Mouse (Mus musculus): ENCODE measurements around the gene Rpa1. TPM values are rescaled to one million over a fixed set of nuclear protein-coding genes. Genes with fewer than 3 reads are reported as not detected.

The Rpa1 gene
- polyA plus RNA-seq, 1 experiment from 2014 or later: 34.4 TPM

GRCm38 (mm10) chr11:75294862-75295261, 53.3 kb downstream of the Rpa1 start:
- peaks cover 7% of the 10 kb centered on the region; the same call in 1 of the 2 replicates for H3K36me3 ChIP-seq (ENCODE audit: control insufficient read depth, insufficient read depth)
- H3K4me3 ChIP-seq (ENCODE audit: low read depth, low read length): no peak overlapping the region
- no peak for TF ChIP-seq CTCF (IDR thresholded peaks at IDR 0.05; ENCODE audit: low read depth)
- no peak overlapping the region for H3K9ac ChIP-seq (ENCODE audit: low read depth, low read length)
- H3K9me3 ChIP-seq (ENCODE audit: control insufficient read depth): no peaks in the 10 kb centered on the region
- no peak for ATAC-seq
- H3K4me2 ChIP-seq (replicated peaks; ENCODE audit: low read depth): no peak overlapping the region
- no peaks in the 10 kb centered on the region for H3K4me1 ChIP-seq (replicated peaks; ENCODE audit: control insufficient read depth, insufficient read depth, low read length)
- 25% methylated on average over 9 of the region's 9 CpGs for WGBS
- peaks cover 20% of the 10 kb centered on the region; the same call in 1 of the 2 replicates for H3K27me3 ChIP-seq (replicated peaks; ENCODE audit: control insufficient read depth, insufficient read depth, low read length)
- H3K27ac ChIP-seq (ENCODE audit: low read depth, low read length): no peak overlapping the region

DNA sequence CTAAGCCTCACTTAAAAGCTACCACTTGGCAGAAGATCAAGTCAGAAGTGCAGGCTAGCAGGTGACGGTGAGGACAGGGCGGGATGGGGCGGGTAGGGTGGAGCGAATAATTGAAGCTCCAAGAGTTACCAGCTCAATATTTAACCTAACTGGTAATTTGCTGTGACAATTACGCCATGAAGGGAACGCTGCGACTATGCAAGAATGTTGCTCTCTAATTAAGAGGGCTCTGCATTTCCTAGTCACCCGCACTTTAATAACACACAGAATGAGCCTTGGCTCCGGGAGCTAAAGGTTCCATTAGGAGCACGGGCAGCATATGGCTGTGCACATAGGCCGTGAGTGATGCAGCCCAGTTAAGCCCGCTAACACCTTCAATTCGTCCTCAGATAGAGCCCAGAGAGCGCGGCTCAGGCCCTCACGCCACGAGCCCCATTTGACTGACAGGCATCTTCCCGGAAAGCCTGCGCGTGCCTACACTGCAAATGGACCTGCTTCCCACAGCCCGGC, 54.2 kb downstream of the Rpa1 start:
- Histone ChIP-seq H3K36me3 (ENCODE audit: control insufficient read depth, insufficient read depth) (no peaks in the 10 kb centered on the region), H3K4me1 (replicated peaks; ENCODE audit: control insufficient read depth, insufficient read depth, low read length) (no peaks in the 10 kb centered on the region), H3K27ac (ENCODE audit: low read depth, low read length) (no peak overlapping the region), H3K4me3 (ENCODE audit: low read depth, low read length) (peak overlapping the region; percentile 11; the same call in 1 of the 2 replicates), H3K27me3 (replicated peaks; ENCODE audit: control insufficient read depth, insufficient read depth, low read length) (peaks cover 20% of the 10 kb centered on the region; the same call in 1 of the 2 replicates), H3K4me2 (replicated peaks; ENCODE audit: low read depth) (peak overlapping the region; percentile 32; the same call in 1 of the 2 replicates), H3K9me3 (ENCODE audit: control insufficient read depth) (no peaks in the 10 kb centered on the region), H3K9ac (ENCODE audit: low read depth, low read length) (no peak overlapping the region)
- 30% methylated on average over 21 of the region's 21 CpGs for WGBS
- TF ChIP-seq CTCF (IDR thresholded peaks at IDR 0.05; ENCODE audit: low read depth): no peak
- no peak for ATAC-seq

DNA sequence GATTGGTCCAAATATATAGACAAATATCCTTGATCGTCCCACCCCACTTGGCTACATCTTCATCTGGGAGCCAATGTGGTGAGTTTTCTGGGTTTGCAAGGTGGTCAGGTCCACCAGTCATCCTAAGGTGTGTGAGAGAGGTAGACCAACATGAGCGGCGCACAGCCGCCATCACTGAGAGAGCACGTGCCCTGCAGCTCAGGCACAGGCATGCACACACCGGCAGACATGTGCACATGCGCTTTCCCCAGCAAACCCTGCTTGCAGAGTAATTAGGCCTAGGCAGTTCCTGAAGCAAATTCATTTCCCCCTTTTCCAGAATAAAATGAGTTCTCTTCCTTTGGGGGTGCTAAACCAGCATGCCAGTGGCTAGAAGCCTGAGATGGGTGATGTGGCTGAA, 55.8 kb downstream of the Rpa1 start:
- no peak overlapping the region for H3K4me3 ChIP-seq (ENCODE audit: low read depth, low read length)
- no peaks in the 10 kb centered on the region for H3K9me3 ChIP-seq (ENCODE audit: control insufficient read depth)
- H3K9ac ChIP-seq (ENCODE audit: low read depth, low read length): no peak overlapping the region
- H3K4me1 ChIP-seq (replicated peaks; ENCODE audit: control insufficient read depth, insufficient read depth, low read length): no peaks in the 10 kb centered on the region
- peaks cover 20% of the 10 kb centered on the region; the same call in 1 of the 2 replicates for H3K27me3 ChIP-seq (replicated peaks; ENCODE audit: control insufficient read depth, insufficient read depth, low read length)
- no peaks in the 10 kb centered on the region for H3K36me3 ChIP-seq (ENCODE audit: control insufficient read depth, insufficient read depth)
- no peak overlapping the region for H3K27ac ChIP-seq (ENCODE audit: low read depth, low read length)
- no peak for ATAC-seq
- no peak for TF ChIP-seq CTCF (IDR thresholded peaks at IDR 0.05; ENCODE audit: low read depth)
- 94% methylated on average over 7 of the region's 7 CpGs for WGBS
- no peak overlapping the region for H3K4me2 ChIP-seq (replicated peaks; ENCODE audit: low read depth)

DNA sequence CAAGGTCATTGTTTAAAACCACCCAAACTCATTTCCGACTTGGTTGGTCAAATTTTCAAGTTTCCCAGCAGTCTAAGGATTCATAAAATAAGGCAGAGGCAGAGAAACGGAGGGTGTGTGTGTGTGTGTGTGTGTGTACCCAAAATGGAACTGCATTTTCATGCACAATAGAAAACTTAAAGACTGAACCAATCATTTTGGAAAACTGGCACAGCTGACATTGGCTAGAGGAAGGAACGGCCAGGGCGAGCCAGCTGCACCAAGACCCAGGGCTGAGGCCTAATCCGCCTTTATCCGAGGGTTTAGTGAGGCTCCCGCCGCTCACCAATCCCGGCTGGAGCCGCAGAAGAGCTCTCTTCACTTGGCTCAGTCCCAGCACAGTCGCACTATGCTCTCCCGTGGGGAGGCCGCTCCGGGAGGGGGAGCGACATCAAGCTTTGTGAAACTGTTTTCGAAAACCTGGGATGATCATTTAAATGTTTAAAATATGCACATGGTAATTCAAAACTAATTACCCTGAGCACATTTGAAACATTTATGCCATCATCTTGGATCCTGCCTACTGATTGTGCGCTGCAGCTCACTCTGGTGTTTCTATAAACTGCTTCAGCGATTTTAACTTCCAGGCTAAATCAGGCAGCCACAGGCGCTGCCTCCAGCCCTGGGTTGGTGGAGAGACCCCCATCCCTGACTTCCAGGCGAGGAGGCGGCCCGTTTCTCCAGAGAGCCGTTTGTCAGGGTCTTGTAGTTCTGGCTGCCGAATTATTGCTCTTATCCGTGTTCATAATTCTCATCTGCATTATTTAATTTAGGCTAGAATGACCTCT, 56.5 kb downstream of the Rpa1 start:
- peaks cover 20% of the 10 kb centered on the region; the same call in 1 of the 2 replicates for H3K27me3 ChIP-seq (replicated peaks; ENCODE audit: control insufficient read depth, insufficient read depth, low read length)
- H3K36me3 ChIP-seq (ENCODE audit: control insufficient read depth, insufficient read depth): no peaks in the 10 kb centered on the region
- H3K4me2 ChIP-seq (replicated peaks; ENCODE audit: low read depth): no peak overlapping the region
- no peak overlapping the region for H3K27ac ChIP-seq (ENCODE audit: low read depth, low read length)
- no peak overlapping the region for H3K4me3 ChIP-seq (ENCODE audit: low read depth, low read length)
- 57% methylated on average over 25 of the region's 25 CpGs for WGBS
- no peaks in the 10 kb centered on the region for H3K4me1 ChIP-seq (replicated peaks; ENCODE audit: control insufficient read depth, insufficient read depth, low read length)
- no peak overlapping the region; the same call in 1 of the 2 replicates for H3K9ac ChIP-seq (ENCODE audit: low read depth, low read length)
- TF ChIP-seq CTCF (IDR thresholded peaks at IDR 0.05; ENCODE audit: low read depth): no peak
- H3K9me3 ChIP-seq (ENCODE audit: control insufficient read depth): no peaks in the 10 kb centered on the region
- no peak for ATAC-seq

GRCm38 (mm10) chr11:75290566-75291271, 57.4 kb downstream of the Rpa1 start:
- 0 out of 2 replicates have a peak, but pooled peaks have one; percentile 6 for ATAC-seq
- no peak overlapping the region for H3K4me2 ChIP-seq (replicated peaks; ENCODE audit: low read depth)
- H3K27me3 ChIP-seq (replicated peaks; ENCODE audit: control insufficient read depth, insufficient read depth, low read length): peaks cover 16% of the 10 kb centered on the region; the same call in 1 of the 2 replicates
- H3K9ac ChIP-seq (ENCODE audit: low read depth, low read length): no peak overlapping the region
- WGBS: 17% methylated on average over 6 of the region's 6 CpGs
- no peak overlapping the region for H3K27ac ChIP-seq (ENCODE audit: low read depth, low read length)
- H3K4me3 ChIP-seq (ENCODE audit: low read depth, low read length): no peak overlapping the region
- TF ChIP-seq CTCF (IDR thresholded peaks at IDR 0.05; ENCODE audit: low read depth): peak; percentile 92
- no peaks in the 10 kb centered on the region for H3K36me3 ChIP-seq (ENCODE audit: control insufficient read depth, insufficient read depth)
- H3K4me1 ChIP-seq (replicated peaks; ENCODE audit: control insufficient read depth, insufficient read depth, low read length): no peaks in the 10 kb centered on the region
- H3K9me3 ChIP-seq (ENCODE audit: control insufficient read depth): no peaks in the 10 kb centered on the region

DNA sequence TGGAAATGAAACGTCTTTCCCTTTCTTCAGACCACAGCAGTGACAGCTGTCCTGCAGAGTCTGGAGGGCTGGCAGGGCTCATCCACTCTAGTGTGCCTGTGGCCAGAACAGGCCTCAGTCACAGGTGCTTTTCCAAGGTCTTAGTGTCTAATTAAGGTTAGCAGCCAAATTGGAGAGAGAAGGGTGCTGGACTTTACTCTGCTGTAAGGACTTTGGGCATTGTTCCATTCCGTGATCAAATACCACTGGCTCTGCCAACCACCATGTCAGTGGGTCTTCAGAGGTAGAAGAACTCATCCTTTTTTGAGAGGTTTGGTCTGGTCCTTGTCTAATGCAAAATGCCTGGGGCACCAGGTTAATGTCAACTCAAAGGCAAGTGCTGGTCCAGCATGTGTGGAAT, 59.0 kb downstream of the Rpa1 start:
- no peak for TF ChIP-seq CTCF (IDR thresholded peaks at IDR 0.05; ENCODE audit: low read depth)
- Histone ChIP-seq H3K4me2 (replicated peaks; ENCODE audit: low read depth) (no peak overlapping the region), H3K27ac (ENCODE audit: low read depth, low read length) (no peak overlapping the region), H3K36me3 (ENCODE audit: control insufficient read depth, insufficient read depth) (no peaks in the 10 kb centered on the region), H3K9me3 (ENCODE audit: control insufficient read depth) (no peaks in the 10 kb centered on the region), H3K4me1 (replicated peaks; ENCODE audit: control insufficient read depth, insufficient read depth, low read length) (no peaks in the 10 kb centered on the region), H3K4me3 (ENCODE audit: low read depth, low read length) (no peak overlapping the region), H3K27me3 (replicated peaks; ENCODE audit: control insufficient read depth, insufficient read depth, low read length) (peaks cover 16% of the 10 kb centered on the region; the same call in 1 of the 2 replicates), H3K9ac (ENCODE audit: low read depth, low read length) (no peak overlapping the region)
- ATAC-seq: no peak
- WGBS: 63% methylated on average over 2 of the region's 2 CpGs

All from intestine, postnatal 0 days (tissue).